Mouse (Mus musculus) megakaryocyte progenitor cell, adult 5-6 weeks (primary cell): ENCODE results near the gene Cyld. TPM values are rescaled to one million over a fixed set of nuclear protein-coding genes. Genes with fewer than 3 reads are reported as not detected.

Experiments used
- ATAC-seq: replicated peaks from 2 replicates; pipeline ENCODE4 v1.8.0; 2016; ENCODE audit warnings: mild to moderate bottlenecking, moderate TSS enrichment, inconsistent platforms; ENCODE audit not compliant: poor library complexity
- total RNA-seq, 2 experiments: library from RNA; stranded (forward) in 1 of 2; stranded (reverse) in 1 of 2; fragments of 157-497, 149-512 nt in 1 of 2; fragments of 200-1000 nt in 1 of 2; gene quantifications; 2 replicates each; pipeline versions ENCODE4 v1.2.3 to v1.2.4; 2015 to 2017

The Cyld gene
- total RNA-seq, 2 experiments from 2014 or later: 29.2 to 29.9 TPM

- no peak for ATAC-seq
These were observed 10.0 kb upstream of the Cyld start for GRCm38 (mm10) chr8:88686906-88687235.

- no peak for ATAC-seq
These were observed 7.7 kb upstream of the Cyld start for GRCm38 (mm10) chr8:88689151-88689550.

- no peak for ATAC-seq
These were observed 6.9 kb upstream of the Cyld start for GRCm38 (mm10) chr8:88689891-88690290.

- no peak for ATAC-seq
These were observed 5.4 kb upstream of the Cyld start for GRCm38 (mm10) chr8:88691342-88691948.

GRCm38 (mm10) chr8:88691961-88692360 lies 4.9 kb upstream of the Cyld start:
- ATAC-seq: no peak

- no peak for ATAC-seq
These were observed 4.0 kb upstream of the Cyld start for GRCm38 (mm10) chr8:88692866-88693265.

GRCm38 (mm10) chr8:88693376-88693775 lies 3.5 kb upstream of the Cyld start:
- no peak for ATAC-seq

GRCm38 (mm10) chr8:88694291-88694690 lies 2.5 kb upstream of the Cyld start:
- ATAC-seq: peak; percentile 51

- ATAC-seq: no peak
These were observed 600 bp upstream of the Cyld start for GRCm38 (mm10) chr8:88696228-88696627.

GRCm38 (mm10) chr8:88697642-88698031 lies 809 bp downstream of the Cyld start:
- ATAC-seq: no peak

- no peak for ATAC-seq
These were observed 1.2 kb downstream of the Cyld start for GRCm38 (mm10) chr8:88698048-88698447.

GRCm38 (mm10) chr8:88701611-88702010 lies 4.8 kb downstream of the Cyld start:
- ATAC-seq: peak; percentile 29

GRCm38 (mm10) chr8:88702816-88703215 lies 6.0 kb downstream of the Cyld start:
- no peak for ATAC-seq

GRCm38 (mm10) chr8:88723256-88723963 lies 26.6 kb downstream of the Cyld start:
- ATAC-seq: no peak

GRCm38 (mm10) chr8:88755175-88755791 lies 58.5 kb downstream of the Cyld start:
- ATAC-seq: peak; percentile 94

GRCm38 (mm10) chr8:88761980-88762379 lies 65.2 kb downstream of the Cyld start:
- no peak for ATAC-seq

- peak; percentile 76 for ATAC-seq
These were observed 74.4 kb downstream of the Cyld start for GRCm38 (mm10) chr8:88771241-88771640.

- no peak for ATAC-seq
These were observed 77.9 kb downstream of the Cyld start for GRCm38 (mm10) chr8:88774593-88775297.

- no peak for ATAC-seq
These were observed 78.4 kb downstream of the Cyld start for GRCm38 (mm10) chr8:88775298-88775646.

- ATAC-seq: no peak
These were observed 83.3 kb downstream of the Cyld start for GRCm38 (mm10) chr8:88780142-88780541.

- no peak for ATAC-seq
These were observed 84.5 kb downstream of the Cyld start for GRCm38 (mm10) chr8:88781283-88781682.

- ATAC-seq: peak; percentile 60
These were observed 86.9 kb downstream of the Cyld start for GRCm38 (mm10) chr8:88783722-88784121.
